Mouse (Mus musculus) urinary bladder, postnatal 25 days (tissue): Measurements from ENCODE around the gene Opn3.
A peak's percentile ranks its signal among the peaks of the same experiment; 100 is the strongest.

Experiments
- DNase-seq: peaks from one replicate; pipeline ENCODE4 v3.0.0; 2022; ENCODE audit warnings: low spot score

The Opn3 gene

GRCm38 (mm10) chr1:175692246-175692996, at the start of gene Opn3, which contains the start of gene Chml:
Gene Opn3 (minus strand): TSS chr1:175692776.
Gene Chml (minus strand): TSS chr1:175692901.
- DNase-seq: peak; percentile 99

- DNase-seq: no peak
Measured at GRCm38 (mm10) chr1:175725771-175726170, 33.2 kb upstream of the Opn3 start.

DNA sequence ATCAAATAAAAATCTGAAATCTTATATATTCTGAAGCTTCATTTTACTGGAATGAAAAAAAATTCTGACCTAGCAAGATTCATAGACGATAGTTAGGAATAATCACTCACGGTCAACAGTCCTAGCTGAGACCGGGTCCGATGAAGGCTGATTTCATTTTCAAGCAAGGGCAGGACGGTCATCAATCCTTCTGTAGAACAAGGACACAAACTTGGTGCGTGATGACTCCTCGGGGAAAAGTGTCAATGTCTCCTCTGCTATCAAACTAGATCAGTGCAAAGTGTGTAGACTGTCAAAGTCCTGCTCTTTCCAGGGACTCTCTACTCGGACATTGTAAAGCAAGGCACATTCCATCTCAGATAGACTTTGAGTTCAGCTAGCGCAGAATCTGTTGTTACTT, 24.3 kb upstream of the Opn3 start:
- DNase-seq: no peak

GRCm38 (mm10) chr1:175712338-175712909, 19.8 kb upstream of the Opn3 start:
- no peak for DNase-seq

DNA sequence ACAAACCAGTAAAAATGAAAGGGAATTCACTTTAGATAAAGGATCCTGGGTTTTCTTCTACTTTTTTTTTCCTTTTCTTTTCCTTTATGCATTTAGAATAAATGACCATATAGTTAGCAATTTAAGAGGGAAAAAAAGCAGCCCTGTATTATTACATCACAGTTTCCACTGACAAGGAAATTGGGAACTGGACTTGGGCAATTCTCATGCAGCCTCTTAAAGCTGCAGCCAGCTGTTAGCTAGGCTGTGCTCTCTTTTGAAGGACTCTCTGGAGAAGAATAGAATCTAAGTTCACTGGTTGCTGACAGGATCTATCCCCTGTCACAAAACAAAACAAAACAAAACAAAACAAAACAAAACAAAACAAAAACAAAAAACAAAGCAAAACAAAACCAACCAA, 15.4 kb upstream of the Opn3 start:
- DNase-seq: no peak

- DNase-seq: no peak
Measured at GRCm38 (mm10) chr1:175707599-175707998, 15.0 kb upstream of the Opn3 start.

DNA sequence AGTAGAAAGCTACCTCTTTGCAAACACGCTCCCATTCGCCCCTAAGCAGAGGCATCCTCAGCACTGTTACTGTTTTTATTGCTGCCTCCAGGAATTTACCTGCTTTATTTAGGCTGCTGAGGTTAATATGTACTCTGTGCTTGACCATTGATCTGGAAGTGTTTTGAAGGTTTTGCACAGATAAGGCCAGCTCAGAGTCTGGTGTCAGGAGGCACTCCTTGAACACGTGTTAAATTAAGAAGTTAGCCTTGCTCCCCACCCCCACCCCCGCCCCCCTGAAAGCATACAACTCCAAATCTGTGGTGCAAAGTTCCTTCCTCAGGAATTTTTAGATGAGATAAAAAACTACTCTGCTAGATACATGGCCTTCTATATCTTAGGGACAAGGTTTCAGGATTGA, 8.6 kb upstream of the Opn3 start:
- DNase-seq: no peak

DNA sequence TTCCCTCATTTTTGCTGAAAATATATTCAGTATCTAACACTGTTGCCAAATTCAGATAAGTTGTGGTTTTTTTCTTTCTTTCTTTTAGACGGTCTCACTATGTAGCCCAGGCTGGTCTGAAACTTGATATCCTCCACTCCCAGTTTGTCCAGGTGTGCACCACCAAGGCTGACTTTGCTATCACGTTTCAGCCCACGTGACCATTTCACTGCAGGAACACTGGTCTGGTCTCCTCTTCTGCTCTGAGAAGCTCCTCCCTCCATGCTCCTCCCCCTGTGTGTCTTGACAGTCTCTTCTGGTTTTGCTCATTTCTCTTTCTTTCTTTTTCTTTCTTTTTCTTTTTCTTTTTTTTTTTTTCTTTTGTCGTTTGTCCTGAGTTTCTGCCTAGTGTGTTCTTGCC, 7.2 kb upstream of the Opn3 start:
- no peak for DNase-seq

DNA sequence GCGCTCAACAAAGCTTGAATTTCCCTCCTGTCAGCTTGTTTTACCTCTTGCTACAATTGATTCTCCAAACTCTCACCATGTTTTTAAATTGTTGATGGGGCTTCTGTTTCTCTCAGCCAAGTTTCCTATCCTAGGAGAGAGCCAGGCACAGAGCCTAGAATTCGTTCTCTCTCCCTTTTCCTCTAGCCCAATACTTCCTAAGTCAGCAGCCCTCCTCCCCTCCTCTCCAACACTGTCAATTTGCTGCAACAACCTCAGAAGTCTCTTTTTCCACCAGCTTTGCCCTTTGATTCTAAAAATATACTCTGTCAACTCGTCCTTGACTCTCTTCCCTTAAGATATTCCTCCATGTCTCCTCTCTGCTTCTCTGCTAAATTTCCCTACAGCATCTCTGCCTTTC, 6.8 kb upstream of the Opn3 start:
- DNase-seq: no peak

- DNase-seq: no peak
Measured at GRCm38 (mm10) chr1:175698293-175698692, 5.7 kb upstream of the Opn3 start, which contains the start of gene Wdr64. Gene Wdr64 (plus strand): TSS chr1:175698593.

- DNase-seq: no peak
Measured at GRCm38 (mm10) chr1:175693429-175693960, 919 bp upstream of the Opn3 start.

GRCm38 (mm10) chr1:175692997-175693361, 403 bp upstream of the Opn3 start:
- no peak for DNase-seq

GRCm38 (mm10) chr1:175691686-175692245, 810 bp downstream of the Opn3 start:
- DNase-seq: no peak

DNA sequence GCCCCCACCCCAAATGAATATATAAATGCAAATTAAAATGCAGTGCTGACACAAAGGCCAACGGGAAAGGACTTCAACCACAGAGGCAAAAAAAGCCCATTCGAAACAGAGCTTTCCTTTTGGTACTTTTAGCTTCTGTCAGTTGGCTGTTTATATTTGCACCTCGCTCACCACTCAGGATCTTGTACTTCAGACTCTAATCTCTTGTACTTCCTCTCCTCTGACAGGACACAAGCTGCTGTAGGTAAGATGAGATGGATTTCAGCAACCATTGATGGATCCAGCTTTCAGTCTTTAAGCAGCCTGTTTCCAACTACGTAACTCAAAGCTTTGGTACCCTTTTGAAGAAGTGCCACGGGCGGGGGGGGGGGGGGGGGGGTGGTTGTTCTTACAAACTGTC, 11.6 kb downstream of the Opn3 start:
- DNase-seq: no peak

DNA sequence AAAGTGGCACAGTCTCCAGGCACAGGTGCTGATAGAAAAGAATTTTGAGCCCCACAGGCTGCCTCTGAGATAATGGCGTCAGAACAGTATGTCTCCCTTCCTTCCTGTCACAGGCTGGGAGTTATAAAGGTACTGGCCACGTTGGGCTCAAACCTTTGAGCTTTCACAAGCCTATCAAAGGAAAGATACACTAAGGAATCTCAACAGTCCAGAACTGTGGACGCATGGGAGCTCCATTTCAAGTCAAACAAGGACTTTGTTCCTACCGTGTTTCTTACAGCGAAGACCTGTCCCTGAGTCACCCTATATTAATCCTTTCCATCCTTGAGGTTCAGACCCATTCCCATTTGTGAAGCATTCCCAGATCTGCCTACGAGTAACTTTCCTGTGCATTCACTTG, 15.1 kb downstream of the Opn3 start:
- no peak for DNase-seq

GRCm38 (mm10) chr1:175675116-175675515, 17.5 kb downstream of the Opn3 start:
- no peak for DNase-seq

DNA sequence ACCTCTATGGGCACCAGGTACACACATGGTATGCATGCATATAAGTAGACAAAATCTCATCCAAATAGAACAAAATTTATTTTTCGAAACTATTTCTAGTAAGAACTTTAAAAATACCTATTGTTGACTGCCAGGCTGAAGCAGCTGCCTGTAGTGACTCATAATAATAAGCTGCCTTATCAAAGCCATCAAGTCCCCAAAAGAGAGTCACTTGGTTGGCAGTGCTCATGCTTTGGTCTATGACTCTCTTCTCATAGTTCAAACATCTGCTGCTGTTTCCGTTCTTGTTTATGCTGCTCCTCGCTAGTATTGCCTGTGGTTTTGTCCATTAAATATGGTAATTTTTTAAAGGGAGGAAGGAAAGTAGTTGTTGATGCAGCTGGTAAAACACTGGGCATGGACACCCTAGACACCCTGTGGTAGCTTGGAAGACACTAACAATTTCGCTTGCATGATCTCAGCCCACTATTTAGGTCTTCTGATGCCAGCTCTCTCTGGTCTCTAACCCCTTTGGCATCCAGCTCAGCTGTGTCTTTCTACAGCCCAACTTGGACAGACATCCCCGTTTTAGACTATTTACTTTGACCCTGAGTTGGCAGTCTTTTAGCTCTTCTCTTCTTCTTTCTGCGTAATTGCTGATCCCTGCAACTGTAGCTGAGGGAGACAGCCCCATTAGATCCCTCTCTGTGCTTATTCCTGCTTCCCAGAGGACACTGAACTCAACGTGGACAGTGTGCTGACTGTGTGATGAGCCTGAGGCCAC, 18.8 kb downstream of the Opn3 start:
- DNase-seq: no peak

- DNase-seq: no peak
Measured at GRCm38 (mm10) chr1:175671626-175672025, 20.9 kb downstream of the Opn3 start.

DNA sequence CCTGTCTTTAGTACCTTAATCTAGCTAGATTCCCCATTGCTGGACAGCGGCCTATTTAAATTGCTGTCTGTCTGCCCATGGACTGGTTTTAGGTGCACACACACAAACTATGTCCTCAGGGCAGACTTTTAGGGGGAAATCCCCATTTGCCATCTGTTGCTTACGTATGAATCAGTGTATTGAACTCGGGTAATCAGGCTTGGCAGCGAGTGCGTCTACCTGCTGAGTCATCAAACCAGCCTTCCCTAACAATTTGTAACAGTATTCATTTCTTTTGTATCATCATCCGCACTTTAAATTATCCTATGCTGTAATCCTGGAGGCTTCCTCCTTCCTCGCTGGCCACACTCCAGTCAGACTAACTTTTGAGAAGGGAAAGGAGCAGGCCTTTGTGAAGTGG, 22.5 kb downstream of the Opn3 start:
- no peak for DNase-seq

DNA sequence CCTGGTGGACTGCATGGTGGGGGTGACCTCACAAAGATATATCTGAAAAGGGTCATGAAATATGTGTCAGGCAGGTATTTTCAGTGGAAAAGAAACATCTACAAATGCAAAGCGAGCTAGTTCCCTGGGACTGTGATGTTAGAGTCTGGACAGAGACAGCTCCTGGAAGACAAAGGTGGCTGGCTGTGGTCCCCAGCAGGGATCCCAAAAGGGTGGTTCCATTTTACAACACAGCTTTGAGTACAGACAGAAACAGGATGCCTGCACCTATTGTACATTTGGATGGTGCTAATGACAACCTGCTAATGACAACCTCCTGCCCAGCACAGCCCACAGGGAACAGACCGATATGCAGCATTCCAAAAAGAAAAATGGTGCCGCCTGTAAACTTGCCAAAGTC, 23.1 kb downstream of the Opn3 start:
- DNase-seq: no peak

- no peak for DNase-seq
Measured at GRCm38 (mm10) chr1:175668666-175669405, 23.7 kb downstream of the Opn3 start.

DNA sequence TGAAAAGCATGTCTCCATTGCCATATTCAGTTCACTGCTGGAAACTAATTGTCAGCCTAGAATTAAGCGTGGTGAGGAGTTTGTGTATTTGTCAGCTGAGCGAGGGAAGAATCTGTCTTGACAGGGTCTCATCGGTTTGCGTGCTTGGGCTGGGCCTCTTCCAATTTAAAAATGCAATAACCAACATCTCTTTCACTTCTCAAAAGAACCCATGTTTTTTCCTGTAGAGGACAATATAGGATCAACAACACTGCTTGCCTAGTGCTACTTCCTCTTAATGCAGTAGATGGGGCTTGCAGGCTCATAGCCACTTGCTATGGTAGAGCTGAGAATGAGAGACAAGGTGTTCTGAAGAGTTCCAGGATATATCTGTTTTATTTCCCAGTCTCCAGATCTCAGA, 32.7 kb downstream of the Opn3 start:
- no peak for DNase-seq
